7 mouse cellular contexts compared by ENCODE assay signal in the genomic region with DNA sequence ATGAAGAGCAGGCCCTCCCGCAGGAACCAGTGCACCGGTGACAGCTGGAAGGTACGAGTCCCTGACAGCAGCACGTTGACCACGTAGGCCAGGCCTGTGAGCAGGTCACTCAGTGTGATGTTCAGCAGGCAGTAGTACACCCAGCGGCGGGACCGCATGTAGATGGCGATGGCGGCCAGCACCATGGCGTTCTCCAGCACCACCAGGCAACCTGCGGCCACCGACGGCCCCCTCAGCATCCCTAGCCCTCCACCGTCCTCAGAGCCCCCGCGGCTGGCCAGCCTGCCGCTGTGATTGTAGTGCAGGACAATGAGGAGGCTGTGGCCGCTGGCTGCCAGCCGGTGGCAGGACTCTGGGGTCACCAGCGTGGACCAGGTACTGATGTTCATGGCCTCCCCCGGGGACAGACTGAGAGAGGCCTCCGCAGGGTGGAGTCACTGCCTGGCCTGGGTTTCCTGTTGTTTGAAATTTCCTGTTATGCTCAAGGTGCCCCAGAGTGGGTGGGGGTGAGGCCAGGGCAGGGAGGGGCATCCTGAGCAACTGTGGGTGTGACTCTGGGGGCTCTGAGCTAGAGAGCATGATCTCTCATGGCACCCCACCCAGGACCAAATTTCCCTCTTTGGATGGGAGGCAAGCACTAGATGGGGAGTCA. TPM values are rescaled to one million over a fixed set of nuclear protein-coding genes. Genes with fewer than 3 reads are reported as not detected.
DNase-seq lines count a peak whose midpoint lies in the region; ATAC-seq and TF ChIP-seq lines count a peak whose summit lies in the region.

No protein-coding gene starts in this region.

- no peak overlapping the region for H3K27ac ChIP-seq in liver, adult 2 months (replicated peaks; ENCODE audit: insufficient read depth, low read depth, low read length)
- peak overlapping the region; percentile 61 for H3K27ac ChIP-seq in small intestine, adult 2 months (ENCODE audit: insufficient read depth, low read depth, low read length)

- peaks cover 9% of the 10 kb centered on the region for H3K4me1 ChIP-seq in liver, adult 2 months (ENCODE audit: control insufficient read depth, insufficient read depth, low read length)
- peaks cover 14% of the 10 kb centered on the region for H3K4me1 ChIP-seq in small intestine, adult 2 months (ENCODE audit: control insufficient read depth, insufficient read depth, insufficient read length, low read length)

- no peaks in the 10 kb centered on the region for H3K27me3 ChIP-seq in liver, adult 2 months (ENCODE audit: control insufficient read depth, insufficient read depth, low read length)
- H3K27me3 ChIP-seq in small intestine, adult 2 months (ENCODE audit: control insufficient read depth, insufficient read depth, low read length) = no peaks in the 10 kb centered on the region

- WGBS in liver, adult 2 months = 74% methylated on average over 23 of the region's 23 CpGs
- 60% methylated on average over 23 of the region's 23 CpGs for WGBS in small intestine, adult 2 months

- DNase-seq in layer of hippocampus, adult 11-12 months (ENCODE audit: low spot score) = peak; percentile 11
- DNase-seq in layer of hippocampus, postnatal 14 days (ENCODE audit: low spot score in 2 of 2) = no peak
- no peak for DNase-seq in liver, adult 2 months (ENCODE audit: extremely low read depth, low read depth, low spot score)
- no peak for DNase-seq in yolk sac, embryonic 10.5 days (ENCODE audit: low spot score)
- no peak for DNase-seq in frontal cortex, postnatal 14 days (ENCODE audit: low spot score in 2 of 2)

- H3K36me3 ChIP-seq in liver, adult 2 months (ENCODE audit: control insufficient read depth, insufficient read depth, low read length) = no peaks in the 10 kb centered on the region
- no peaks in the 10 kb centered on the region for H3K36me3 ChIP-seq in small intestine, adult 2 months (ENCODE audit: control insufficient read depth, insufficient read depth, low read length)

- no peak for TF ChIP-seq CTCF in liver, adult 2 months (IDR thresholded peaks at IDR 0.05; ENCODE audit: low read depth, low read length)
- TF ChIP-seq CTCF in small intestine, adult 2 months (IDR thresholded peaks at IDR 0.05; ENCODE audit: extremely low read depth, insufficient read length, insufficient replicate concordance, low read depth, low read length) = no peak

- H3K4me3 ChIP-seq in liver, adult 2 months (ENCODE audit: insufficient read depth, low read depth, low read length) = peak overlapping the region; percentile 31
- peak overlapping the region; percentile 63 for H3K4me3 ChIP-seq in small intestine, adult 2 months (ENCODE audit: low read depth, low read length)

- H3K79me2 ChIP-seq in liver, adult 2 months (ENCODE audit: control insufficient read depth, insufficient read depth, low read length) = peaks cover 17% of the 10 kb centered on the region; the same call in 1 of the 2 replicates

- peak; percentile 20 for ATAC-seq in granulocyte monocyte progenitor cell, adult 5-6 weeks (replicated peaks; ENCODE audit: poor library complexity, severe bottlenecking)

- peak overlapping the region; percentile 47 for H3K9ac ChIP-seq in liver, adult 2 months (ENCODE audit: low read depth, low read length)

- TF ChIP-seq POLR2A in liver, adult 2 months (IDR thresholded peaks at IDR 0.05; ENCODE audit: extremely low read depth, insufficient read depth, low read length) = 0 out of 2 replicates have a peak, but pooled peaks have one; percentile 10
- TF ChIP-seq POLR2A in small intestine, adult 2 months (IDR thresholded peaks at IDR 0.05; ENCODE audit: low read depth, low read length) = no peak

RNA-seq across cellular contexts. Expression of a gene that starts 0.6 kb away (rescaled TPM):
- total RNA-seq in layer of hippocampus, postnatal 14 days (2021) = under 1 TPM; 0.39 to 0.57 TPM
- total RNA-seq in granulocyte monocyte progenitor cell, adult 5-6 weeks (2014; fragmentation: Nextera tagmentation) = 7.8 and 10.5 TPM in 2 replicates
- 7.0 and 9.2 TPM in 2 replicates for total RNA-seq in granulocyte monocyte progenitor cell, adult 5-6 weeks (2017)
- total RNA-seq in liver, adult 2 months (2014; rRNA removed) = 0.28 and 0.40 TPM in 2 replicates
- polyA plus RNA-seq in liver, adult 2 months (2012; rRNA removed) = 1.2 and 1.5 TPM in 2 replicates
- 4.0 and 5.6 TPM in 2 replicates for polyA plus RNA-seq in small intestine, adult 2 months (2012; rRNA removed)

RNA-seq across cellular contexts. Expression of a gene that starts 3.2 kb away (rescaled TPM):
- 10 to 100 TPM; 79.7 to 95.2 TPM for total RNA-seq in layer of hippocampus, postnatal 14 days (2021)
- total RNA-seq in granulocyte monocyte progenitor cell, adult 5-6 weeks (2014; fragmentation: Nextera tagmentation) = 124 and 140 TPM in 2 replicates
- 83.1 and 128 TPM in 2 replicates for total RNA-seq in granulocyte monocyte progenitor cell, adult 5-6 weeks (2017)
- 31.6 and 48.6 TPM in 2 replicates for total RNA-seq in liver, adult 2 months (2014; rRNA removed)
- 138 and 159 TPM in 2 replicates for polyA plus RNA-seq in liver, adult 2 months (2012; rRNA removed)
- 196 and 354 TPM in 2 replicates for polyA plus RNA-seq in small intestine, adult 2 months (2012; rRNA removed)

RNA-seq across cellular contexts. Expression of a gene that starts 16.9 kb away (rescaled TPM):
- total RNA-seq in layer of hippocampus, postnatal 14 days (2021) = 100 to 1,000 TPM; 266 to 272 TPM
- not detected in 2 replicates for total RNA-seq in granulocyte monocyte progenitor cell, adult 5-6 weeks (2014; fragmentation: Nextera tagmentation)
- total RNA-seq in granulocyte monocyte progenitor cell, adult 5-6 weeks (2017) = not detected in 2 replicates
- not detected in 2 replicates for total RNA-seq in liver, adult 2 months (2014; rRNA removed)
- polyA plus RNA-seq in liver, adult 2 months (2012; rRNA removed) = not detected in 2 replicates
- polyA plus RNA-seq in small intestine, adult 2 months (2012; rRNA removed) = 1.1 and 3.3 TPM in 2 replicates

RNA-seq across cellular contexts. Expression of a gene that starts 24.6 kb away (rescaled TPM):
- 1 to 10 TPM; 2.4 to 4.2 TPM for total RNA-seq in layer of hippocampus, postnatal 14 days (2021)
- total RNA-seq in granulocyte monocyte progenitor cell, adult 5-6 weeks (2014; fragmentation: Nextera tagmentation) = 30.0 and 31.7 TPM in 2 replicates
- total RNA-seq in granulocyte monocyte progenitor cell, adult 5-6 weeks (2017) = 23.8 and 34.6 TPM in 2 replicates
- total RNA-seq in liver, adult 2 months (2014; rRNA removed) = 0.94 and 1.1 TPM in 2 replicates
- polyA plus RNA-seq in liver, adult 2 months (2012; rRNA removed) = 0.31 and 0.64 TPM in 2 replicates
- 1.5 and 3.0 TPM in 2 replicates for polyA plus RNA-seq in small intestine, adult 2 months (2012; rRNA removed)

RNA-seq across cellular contexts. Expression of a gene that starts 43.9 kb away (rescaled TPM):
- total RNA-seq in layer of hippocampus, postnatal 14 days (2021) = 10 to 100 TPM; 66.7 to 70.9 TPM
- total RNA-seq in granulocyte monocyte progenitor cell, adult 5-6 weeks (2014; fragmentation: Nextera tagmentation) = 39.6 and 41.7 TPM in 2 replicates
- total RNA-seq in granulocyte monocyte progenitor cell, adult 5-6 weeks (2017) = 5.3 and 10.5 TPM in 2 replicates
- total RNA-seq in liver, adult 2 months (2014; rRNA removed) = 7.4 and 16.4 TPM in 2 replicates
- 32.8 and 56.4 TPM in 2 replicates for polyA plus RNA-seq in liver, adult 2 months (2012; rRNA removed)
- polyA plus RNA-seq in small intestine, adult 2 months (2012; rRNA removed) = 15.5 and 19.4 TPM in 2 replicates

Comparison
In these comparisons a context has a peak if more than half of its experiments do, and no peak if none do; other contexts are left out.
1. RNA of a gene that starts 16.9 kb away (total RNA-seq): 266 to 272 TPM in layer of hippocampus, postnatal 14 days; not detected in granulocyte monocyte progenitor cell, adult 5-6 weeks and not detected in liver, adult 2 months; every median in the first group is over 100 times any median in the second.